Mouse (Mus musculus) lung, embryonic 15.5 days (tissue): ENCODE results near the gene Pdcd11. TPM values are rescaled to one million over a fixed set of nuclear protein-coding genes. Genes with fewer than 3 reads are reported as not detected.

Experiments
- ATAC-seq: fragments of 200-750 bp; cut with Nextera tagmentation; 2 replicates; pipeline ENCODE4 v1.8.0; 2017; ENCODE audit warnings: moderate number of reproducible peaks, borderline replicate concordance; ENCODE audit not compliant: low FRiP score, low TSS enrichment; ENCODE audit errors: extremely low read depth
- H3K27ac ChIP-seq: fragments of 300-500 bp; sonication (generic); 2 replicates; pipeline ENCODE4 v1.5.1; 2015; ENCODE audit warnings: moderate library complexity, mild to moderate bottlenecking, inconsistent platforms
- H3K27me3 ChIP-seq: fragments of 300-500 bp; sonication (generic); 2 replicates; pipeline ENCODE4 v1.6.1; 2015; ENCODE audit warnings: inconsistent platforms
- H3K36me3 ChIP-seq: fragments of 300-500 bp; sonication (generic); 2 replicates; pipeline ENCODE4 v1.6.1; 2015; ENCODE audit warnings: inconsistent platforms
- H3K4me1 ChIP-seq: fragments of 300-500 bp; sonication (generic); 2 replicates; pipeline ENCODE4 v1.6.1; 2015; ENCODE audit warnings: inconsistent platforms
- H3K4me2 ChIP-seq: fragments of 300-500 bp; sonication (generic); 2 replicates; pipeline ENCODE4 v1.6.1; 2015; ENCODE audit warnings: inconsistent platforms, mild to moderate bottlenecking, moderate library complexity
- H3K4me3 ChIP-seq: fragments of 300-500 bp; sonication (generic); 2 replicates; pipeline ENCODE4 v1.5.1; 2015; ENCODE audit warnings: mild to moderate bottlenecking, inconsistent platforms
- H3K9ac ChIP-seq: fragments of 300-500 bp; sonication (generic); 2 replicates; pipeline ENCODE4 v1.6.1; 2015; ENCODE audit warnings: inconsistent platforms
- H3K9me3 ChIP-seq: fragments of 300-500 bp; sonication (generic); 2 replicates; pipeline ENCODE4 v1.6.1; 2016; ENCODE audit warnings: inconsistent platforms
- WGBS: fragments of 180-500 bp; shearing (Covaris S2); methylation state at CpG from one replicate; pipeline ENCODE4 v1.1.7; 2015; 5-methylcytosine and 5-hydroxymethylcytosine counted together
- polyA plus RNA-seq: library from polyadenylated mRNA; unstranded; fragments of >200 nt; fragmentation: Nextera tagmentation; extraction: Ambion mirVana; gene quantifications from 2 replicates; pipeline ENCODE4 v1.2.1, GENCODE M21; 2015

Pdcd11 gene
- polyA plus RNA-seq, 1 experiment from 2014 or later, result 8.3 TPM

DNA sequence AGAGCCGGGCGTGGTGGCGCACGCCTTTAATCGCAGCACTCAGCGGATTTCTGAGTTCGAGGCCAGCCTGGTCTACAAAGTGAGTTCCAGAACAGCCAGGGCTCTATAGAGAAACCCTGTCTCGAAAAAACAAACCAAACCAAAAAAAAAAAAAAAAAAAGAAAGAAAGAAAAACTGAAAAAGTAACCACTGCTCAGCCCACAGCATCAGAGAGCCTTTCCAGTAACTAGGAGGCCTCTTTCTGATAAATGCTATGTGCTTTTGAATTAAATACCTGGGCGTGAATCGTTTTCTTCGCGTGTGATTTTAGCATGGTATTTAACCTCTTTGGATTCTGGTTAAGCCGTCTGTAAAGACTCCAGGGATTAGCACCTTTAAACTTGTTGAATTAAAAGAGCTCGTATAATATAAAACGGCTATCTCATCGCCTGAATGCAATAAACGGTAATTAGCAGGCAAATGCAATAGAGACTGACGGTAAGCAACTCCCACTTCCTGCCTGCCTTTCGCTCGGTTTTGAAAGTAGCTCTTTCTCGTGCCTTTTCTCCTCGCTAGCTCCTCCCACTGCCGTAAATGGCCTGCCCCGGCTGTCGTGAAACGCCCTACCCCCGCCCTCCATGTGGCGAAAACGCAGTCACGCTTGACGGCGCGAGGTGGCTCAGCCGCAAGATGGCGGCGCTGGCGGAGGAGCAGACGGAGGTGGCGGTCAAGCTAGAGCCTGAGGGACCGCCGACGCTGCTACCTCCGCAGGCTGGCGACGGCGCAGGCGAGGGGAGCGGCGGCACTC is 23.3 kb upstream of the Pdcd11 start, which contains the start of gene Taf5:
Gene Taf5, plus strand, starts transcription at position 651 of the 787 bp plus-strand sequence.
- WGBS, result 8% methylated on average over 49 of the region's 49 CpGs
- H3K4me3 ChIP-seq, result peak within 1 kb of the TSS; percentile 83
- peak; percentile 75 for ATAC-seq
- peak within 1 kb of the TSS; percentile 91 for H3K9ac ChIP-seq
- peaks cover 12% of the 10 kb centered on the region for H3K4me1 ChIP-seq
- peak within 1 kb of the TSS; percentile 72 for H3K4me2 ChIP-seq
- H3K27ac ChIP-seq, result peak within 1 kb of the TSS; percentile 86
- H3K9me3 ChIP-seq, result no peaks in the 10 kb centered on the region
- peaks cover 11% of the 10 kb centered on the region for H3K36me3 ChIP-seq
- no peaks in the 10 kb centered on the region for H3K27me3 ChIP-seq

GRCm38 (mm10) chr19:47067924-47068611 is 22.5 kb upstream of the Pdcd11 start:
- no peaks in the 10 kb centered on the region for H3K9me3 ChIP-seq
- ATAC-seq, result peak; percentile 90
- no peaks in the 10 kb centered on the region for H3K27me3 ChIP-seq
- peak overlapping the region; percentile 72 for H3K4me2 ChIP-seq
- H3K9ac ChIP-seq, result peak overlapping the region; percentile 91
- H3K36me3 ChIP-seq, result peaks cover 19% of the 10 kb centered on the region
- H3K4me1 ChIP-seq, result peaks cover 12% of the 10 kb centered on the region
- H3K27ac ChIP-seq, result peak overlapping the region; percentile 86
- peak overlapping the region; percentile 83 for H3K4me3 ChIP-seq
- WGBS, result 1% methylated on average over 70 of the region's 72 CpGs

DNA sequence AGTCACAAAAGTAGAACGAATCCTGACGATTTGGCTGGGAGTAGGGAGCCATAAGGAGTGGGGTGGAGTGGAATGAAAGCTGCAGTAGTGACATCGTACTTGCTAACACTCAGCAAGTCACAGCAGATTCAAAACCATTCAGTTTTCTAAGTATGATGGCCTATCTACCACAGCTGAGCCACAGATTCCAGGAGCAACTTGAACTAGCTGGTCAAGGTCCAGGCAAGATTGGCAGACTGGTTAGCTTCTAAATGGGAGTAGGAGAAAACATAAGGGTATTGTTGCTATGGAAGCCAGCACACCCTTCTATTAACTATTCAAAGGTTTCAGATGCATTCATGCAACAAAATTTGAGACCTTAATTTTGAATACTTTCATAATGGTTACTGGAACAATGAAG is 2.3 kb upstream of the Pdcd11 start:
- ATAC-seq, result no peak
- Histone ChIP-seq H3K27ac (no peak overlapping the region), H3K9me3 (no peaks in the 10 kb centered on the region), H3K4me2 (no peak overlapping the region), H3K36me3 (peaks cover 33% of the 10 kb centered on the region), H3K27me3 (no peaks in the 10 kb centered on the region), H3K4me3 (no peak overlapping the region), H3K9ac (0 out of 2 replicates have a peak overlapping the region, but pooled peaks have one; percentile 2), H3K4me1 (peaks cover 9% of the 10 kb centered on the region)
- WGBS, result 86% methylated on average over 3 of the region's 3 CpGs

- ATAC-seq, result peak; percentile 53; the same call in 1 of the 2 replicates
- peaks cover 29% of the 10 kb centered on the region for H3K36me3 ChIP-seq
Observed at GRCm38 (mm10) chr19:47089718-47090525, 646 bp upstream of the Pdcd11 start.

GRCm38 (mm10) chr19:47101080-47101479 is 10.5 kb downstream of the Pdcd11 start:
- no peak overlapping the region for H3K4me2 ChIP-seq
- no peak overlapping the region for H3K4me3 ChIP-seq
- peaks cover 88% of the 10 kb centered on the region for H3K36me3 ChIP-seq
- no peaks in the 10 kb centered on the region for H3K27me3 ChIP-seq
- 86% methylated on average over 5 of the region's 5 CpGs for WGBS
- no peaks in the 10 kb centered on the region for H3K4me1 ChIP-seq
- no peak for ATAC-seq
- H3K27ac ChIP-seq, result no peak overlapping the region
- H3K9me3 ChIP-seq, result no peaks in the 10 kb centered on the region
- no peak overlapping the region for H3K9ac ChIP-seq

More at GRCm38 (mm10) chr19:47089718-47090525, 646 bp upstream of the Pdcd11 start:
- peak overlapping the region; percentile 89 for H3K9ac ChIP-seq
- peaks cover 9% of the 10 kb centered on the region for H3K4me1 ChIP-seq
- peak overlapping the region; percentile 66 for H3K4me2 ChIP-seq
- H3K4me3 ChIP-seq, result peak overlapping the region; percentile 71
- H3K27ac ChIP-seq, result peak overlapping the region; percentile 57
- H3K27me3 ChIP-seq, result no peaks in the 10 kb centered on the region
- no peaks in the 10 kb centered on the region for H3K9me3 ChIP-seq
- under 1% methylated on average over 36 of the region's 36 CpGs for WGBS

- no peak for ATAC-seq
Observed at GRCm38 (mm10) chr19:47104641-47105271, 14.2 kb downstream of the Pdcd11 start.

GRCm38 (mm10) chr19:47118634-47119033 is 28.1 kb downstream of the Pdcd11 start:
- Histone ChIP-seq H3K9ac (no peak overlapping the region), H3K4me1 (no peaks in the 10 kb centered on the region), H3K9me3 (no peaks in the 10 kb centered on the region), H3K4me3 (no peak overlapping the region), H3K4me2 (no peak overlapping the region), H3K36me3 (peaks cover 71% of the 10 kb centered on the region), H3K27me3 (no peaks in the 10 kb centered on the region), H3K27ac (no peak overlapping the region)
- ATAC-seq, result no peak
- 55% methylated on average over 2 of the region's 2 CpGs for WGBS

More at GRCm38 (mm10) chr19:47104641-47105271, 14.2 kb downstream of the Pdcd11 start:
- H3K4me2 ChIP-seq, result no peak overlapping the region
- no peaks in the 10 kb centered on the region for H3K27me3 ChIP-seq
- H3K9me3 ChIP-seq, result no peaks in the 10 kb centered on the region
- no peak overlapping the region for H3K27ac ChIP-seq
- H3K4me3 ChIP-seq, result no peak overlapping the region
- WGBS, result 89% methylated on average over 9 of the region's 9 CpGs
- H3K36me3 ChIP-seq, result peaks cover 91% of the 10 kb centered on the region
- H3K9ac ChIP-seq, result no peak overlapping the region
- H3K4me1 ChIP-seq, result no peaks in the 10 kb centered on the region

DNA sequence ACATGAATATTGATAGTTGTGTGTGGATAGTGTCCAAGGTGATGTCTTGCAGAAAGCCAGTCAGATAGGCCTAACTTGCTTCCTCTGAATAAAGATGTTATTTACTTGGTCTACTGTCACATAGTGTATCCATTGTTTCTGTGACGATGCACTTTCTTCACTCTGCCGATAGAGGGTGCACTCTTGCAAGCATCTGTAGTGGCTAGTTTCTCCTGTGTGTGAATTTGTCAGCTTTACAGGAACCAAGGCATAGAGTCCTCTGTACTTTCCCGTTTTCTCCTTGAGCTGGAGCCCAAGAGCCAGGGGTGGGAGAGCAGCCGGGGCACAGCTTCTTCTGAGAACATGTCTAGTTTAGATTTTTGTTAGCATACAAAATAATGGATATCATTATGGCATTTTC is 30.5 kb downstream of the Pdcd11 start:
- Histone ChIP-seq H3K27ac (no peak overlapping the region), H3K4me3 (no peak overlapping the region), H3K4me2 (no peak overlapping the region), H3K4me1 (no peaks in the 10 kb centered on the region), H3K9ac (no peak overlapping the region), H3K36me3 (peaks cover 72% of the 10 kb centered on the region), H3K9me3 (no peaks in the 10 kb centered on the region), H3K27me3 (no peaks in the 10 kb centered on the region)
- no peak for ATAC-seq
- 43% methylated on average over 4 of the region's 4 CpGs for WGBS

- Histone ChIP-seq H3K27ac (no peak overlapping the region), H3K4me3 (no peak overlapping the region), H3K9me3 (no peaks in the 10 kb centered on the region), H3K27me3 (no peaks in the 10 kb centered on the region), H3K36me3 (peaks cover 70% of the 10 kb centered on the region), H3K4me2 (no peak overlapping the region), H3K4me1 (no peaks in the 10 kb centered on the region), H3K9ac (no peak overlapping the region)
- ATAC-seq, result no peak
- 22% methylated on average over 2 of the region's 2 CpGs for WGBS
Observed at GRCm38 (mm10) chr19:47122802-47123201, 32.2 kb downstream of the Pdcd11 start.

DNA sequence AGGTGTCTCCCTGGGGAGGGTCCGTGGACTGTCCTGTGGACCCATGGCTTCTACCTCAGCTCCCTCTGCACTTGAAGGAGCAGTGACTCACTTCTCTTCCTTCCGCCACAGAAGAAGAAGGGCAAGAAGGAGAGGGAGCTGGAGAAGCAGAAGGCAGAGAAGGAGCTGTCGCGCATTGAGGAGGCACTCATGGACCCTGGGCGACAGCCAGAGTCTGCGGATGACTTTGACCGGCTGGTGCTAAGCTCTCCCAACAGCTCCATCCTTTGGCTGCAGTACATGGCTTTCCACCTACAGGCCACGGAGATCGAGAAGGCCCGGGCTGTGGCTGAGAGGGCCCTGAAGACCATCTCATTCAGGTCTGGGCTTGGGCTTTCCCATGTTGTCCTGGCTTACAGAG is 37.6 kb downstream of the Pdcd11 start:
- Histone ChIP-seq H3K4me2 (no peak overlapping the region), H3K9me3 (no peaks in the 10 kb centered on the region), H3K27me3 (no peaks in the 10 kb centered on the region), H3K4me1 (no peaks in the 10 kb centered on the region), H3K36me3 (peaks cover 88% of the 10 kb centered on the region), H3K4me3 (no peak overlapping the region), H3K9ac (no peak overlapping the region), H3K27ac (no peak overlapping the region)
- ATAC-seq, result no peak
- 89% methylated on average over 10 of the region's 10 CpGs for WGBS

DNA sequence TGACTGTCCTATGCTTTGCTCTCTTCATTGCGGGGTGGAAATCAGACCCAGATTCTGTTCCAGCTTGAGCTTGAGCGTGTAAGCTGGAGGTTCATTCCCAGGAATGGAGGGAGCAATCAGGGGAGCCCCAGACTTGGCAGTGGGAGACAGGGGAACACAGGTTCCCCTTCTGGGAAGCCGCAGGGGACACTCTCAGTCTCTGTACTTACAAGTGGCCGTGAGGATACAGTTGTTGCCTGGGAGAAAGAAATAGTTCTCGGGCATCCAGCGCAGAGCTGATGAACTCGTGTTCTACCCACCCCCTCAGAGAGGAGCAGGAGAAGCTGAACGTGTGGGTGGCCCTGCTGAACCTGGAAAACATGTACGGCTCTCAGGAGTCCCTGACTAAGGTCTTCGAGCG is 38.3 kb downstream of the Pdcd11 start:
- ATAC-seq, result no peak
- 86% methylated on average over 11 of the region's 11 CpGs for WGBS
- peaks cover 90% of the 10 kb centered on the region for H3K36me3 ChIP-seq

More for the DNA sequence above, 38.3 kb downstream of the Pdcd11 start:
- no peak overlapping the region for H3K9ac ChIP-seq
- no peaks in the 10 kb centered on the region for H3K9me3 ChIP-seq
- H3K4me2 ChIP-seq, result no peak overlapping the region
- no peak overlapping the region for H3K27ac ChIP-seq
- no peaks in the 10 kb centered on the region for H3K27me3 ChIP-seq
- H3K4me3 ChIP-seq, result no peak overlapping the region
- no peaks in the 10 kb centered on the region for H3K4me1 ChIP-seq
